In genomic region chr8:78556773-78557434, GRCm38 (mm10) we compare ENCODE assay signal across 12 mouse cellular contexts. TPM values are rescaled to one million over a fixed set of nuclear protein-coding genes. Genes with fewer than 3 reads are reported as not detected.
DNase-seq lines count a peak whose midpoint lies in the region; ATAC-seq and TF ChIP-seq lines count a peak whose summit lies in the region.
"Had no signal": no experiment of that assay in that cellular context is flagged by ENCODE, and none has a peak within 500 bp of the region (broad histone marks: within the 10 kb centered on the region; RNA-seq: fewer than 3 reads in every experiment).

No protein-coding gene starts in this region.

- WGBS in forebrain, postnatal 0 days: 18% methylated on average over 11 of the region's 11 CpGs
- WGBS in midbrain, embryonic 13.5 days: 11% methylated on average over 11 of the region's 11 CpGs

- no peak for TF ChIP-seq CTCF in forebrain, postnatal 0 days (IDR thresholded peaks at IDR 0.05; ENCODE audit: low read depth)

- no peak overlapping the region for H3K27ac ChIP-seq in forebrain, postnatal 0 days (ENCODE audit: low read depth, low read length)
- H3K27ac ChIP-seq in midbrain, embryonic 13.5 days: peak overlapping the region; percentile 77

- H3K4me2 ChIP-seq in forebrain, postnatal 0 days (ENCODE audit: low read depth): no peak overlapping the region
- peak overlapping the region; percentile 31 for H3K4me2 ChIP-seq in midbrain, embryonic 13.5 days (replicated peaks)

- 0 out of 2 replicates have a peak overlapping the region, but pooled peaks have one; percentile 25 for H3K9ac ChIP-seq in forebrain, postnatal 0 days
- no peak overlapping the region for H3K9ac ChIP-seq in midbrain, embryonic 13.5 days (replicated peaks)

- no peaks in the 10 kb centered on the region for H3K4me1 ChIP-seq in forebrain, postnatal 0 days (ENCODE audit: insufficient read depth)
- H3K4me1 ChIP-seq in midbrain, embryonic 13.5 days (replicated peaks): peaks cover 42% of the 10 kb centered on the region

- H3K27me3 ChIP-seq in forebrain, postnatal 0 days (ENCODE audit: insufficient read depth, low read length): no peaks in the 10 kb centered on the region
- no peaks in the 10 kb centered on the region for H3K27me3 ChIP-seq in midbrain, embryonic 13.5 days

- no peak overlapping the region for H3K4me3 ChIP-seq in forebrain, postnatal 0 days (ENCODE audit: low read depth, low read length)
- 0 out of 2 replicates have a peak overlapping the region, but pooled peaks have one; percentile 1 for H3K4me3 ChIP-seq in midbrain, embryonic 13.5 days (replicated peaks)

- no peaks in the 10 kb centered on the region; the same call in 1 of the 2 replicates for H3K36me3 ChIP-seq in forebrain, postnatal 0 days (ENCODE audit: insufficient read depth)
- 0 out of 2 replicates have a peak, but pooled peaks cover 3% of the 10 kb centered on the region for H3K36me3 ChIP-seq in midbrain, embryonic 13.5 days

- ATAC-seq in forebrain, postnatal 0 days: peak; percentile 55
- ATAC-seq in midbrain, embryonic 13.5 days: peak; percentile 92
- ATAC-seq in erythroblast, adult 5-6 weeks (replicated peaks; ENCODE audit: low FRiP score, poor library complexity, severe bottlenecking): no peak
- ATAC-seq: intestine, embryonic 16.5 days had no signal

- DNase-seq in embryo, embryonic 10 days (ENCODE audit: low spot score): peak; percentile 33
- no peak for DNase-seq in embryo, embryonic 9.5 days (ENCODE audit: extremely low spot score)
- peak; percentile 57 for DNase-seq in embryo, embryonic 10.5 days (ENCODE audit: low spot score)
- no peak for DNase-seq in forebrain, postnatal 0 days
- no peak for DNase-seq in heart, adult 9 months (ENCODE audit: low spot score in 2 of 2)
- DNase-seq in layer of hippocampus, adult 8-10 months (ENCODE audit: low spot score in 2 of 2): no peak
- DNase-seq: adrenal gland, postnatal 10 days; liver; lung, postnatal 36 days had no signal

- no peaks in the 10 kb centered on the region for H3K9me3 ChIP-seq in forebrain, postnatal 0 days (ENCODE audit: low read length)
- 0 out of 2 replicates have a peak, but pooled peaks cover 3% of the 10 kb centered on the region for H3K9me3 ChIP-seq in midbrain, embryonic 13.5 days

RNA-seq across cellular contexts. Expression of gene Slc10a7, which starts 47.8 kb away (rescaled TPM):
- total RNA-seq in forebrain, postnatal 0 days (2014; rRNA removed): 7.8 and 11.8 TPM in 2 replicates
- polyA plus RNA-seq in forebrain, postnatal 0 days (2015; fragmentation: Nextera tagmentation; extraction: Ambion mirVana): 4.1 and 5.7 TPM in 2 replicates
- polyA plus RNA-seq in midbrain, embryonic 13.5 days (2015; fragmentation: Nextera tagmentation; extraction: Ambion mirVana): 12.9 and 13.1 TPM in 2 replicates
- total RNA-seq in layer of hippocampus, adult 8-10 months (2022): 1 to 10 TPM; 6.2 to 9.9 (median 6.9) TPM
- total RNA-seq in erythroblast, adult 5-6 weeks (2015; ENCODE audit: low replicate concordance): 6.1 TPM in 2 replicates
- total RNA-seq in erythroblast, adult 5-6 weeks (2017; ENCODE audit: low replicate concordance): 4.3 and 4.5 TPM in 2 replicates

RNA-seq across cellular contexts. Expression of gene Rbmxl1, which starts 48.2 kb away (rescaled TPM):
- total RNA-seq in forebrain, postnatal 0 days (2014; rRNA removed): 95.6 and 111 TPM in 2 replicates
- polyA plus RNA-seq in forebrain, postnatal 0 days (2015; fragmentation: Nextera tagmentation; extraction: Ambion mirVana): 159 and 163 TPM in 2 replicates
- 269 and 271 TPM in 2 replicates for polyA plus RNA-seq in midbrain, embryonic 13.5 days (2015; fragmentation: Nextera tagmentation; extraction: Ambion mirVana)
- 10 to 100 TPM; 53.0 to 54.4 (median 53.5) TPM for total RNA-seq in layer of hippocampus, adult 8-10 months (2022)
- total RNA-seq in erythroblast, adult 5-6 weeks (2015; ENCODE audit: low replicate concordance): 35.9 and 41.6 TPM in 2 replicates
- 24.5 and 41.0 TPM in 2 replicates for total RNA-seq in erythroblast, adult 5-6 weeks (2017; ENCODE audit: low replicate concordance)

Comparison
In these comparisons a context has a peak if more than half of its experiments do, and no peak if none do; other contexts are left out.
1. DNase-seq: peak in embryo, embryonic 10 days (single experiment) and embryo, embryonic 10.5 days (single experiment); none in embryo, embryonic 9.5 days (single experiment), forebrain, postnatal 0 days (single experiment), heart, adult 9 months (0 of 2) and layer of hippocampus, adult 8-10 months (0 of 2).